Mouse (Mus musculus) ES-Bruce4 (cell line): ENCODE results near the gene Nanos2. TPM values are rescaled to one million over a fixed set of nuclear protein-coding genes. Genes with fewer than 3 reads are reported as not detected.

Experiments
- H3K27ac ChIP-seq: 2 replicates; pipeline ENCODE4 v1.5.1; 2012; ENCODE audit warnings: low read length, inconsistent platforms; ENCODE audit not compliant: insufficient read depth
- H3K27me3 ChIP-seq: 2 replicates; pipeline ENCODE4 v1.6.1; 2012; ENCODE audit warnings: mild to moderate bottlenecking, low read length, inconsistent platforms; ENCODE audit not compliant: control insufficient read depth, poor library complexity, insufficient read depth, severe bottlenecking
- H3K36me3 ChIP-seq: 2 replicates; pipeline ENCODE4 v1.6.1; 2012; ENCODE audit warnings: inconsistent platforms, mild to moderate bottlenecking, low read length, moderate library complexity; ENCODE audit not compliant: control insufficient read depth, poor library complexity, insufficient read depth, severe bottlenecking
- H3K4me1 ChIP-seq: one replicate; pipeline ENCODE4 v1.8.1; 2011; ENCODE audit warnings: low read length; ENCODE audit not compliant: control insufficient read depth, insufficient read depth
- H3K4me3 ChIP-seq: 2 replicates; pipeline ENCODE4 v1.5.1; 2011; ENCODE audit warnings: low read depth, mild to moderate bottlenecking, low read length
- H3K9ac ChIP-seq: 2 replicates; pipeline ENCODE4 v1.6.1; 2012; ENCODE audit warnings: low read depth, mild to moderate bottlenecking, inconsistent platforms; ENCODE audit not compliant: poor library complexity, severe bottlenecking
- H3K9me3 ChIP-seq: replicated peaks from 2 replicates; pipeline ENCODE4 v1.6.1; 2012; ENCODE audit warnings: mild to moderate bottlenecking, low read length, inconsistent platforms; ENCODE audit not compliant: control insufficient read depth, poor library complexity, insufficient read depth, severe bottlenecking
- CTCF ChIP-seq: IDR thresholded peaks from one replicate; pipeline ENCODE4 v1.8.1; 2011; ENCODE audit warnings: low read depth, low read length
- EP300 ChIP-seq: IDR thresholded peaks from 2 replicates; pipeline ENCODE4 v1.6.1; 2011; ENCODE audit warnings: low read depth, low read length; ENCODE audit not compliant: insufficient read depth
- POLR2A ChIP-seq: IDR thresholded peaks from one replicate; pipeline ENCODE4 v1.8.1; 2011; ENCODE audit warnings: low read length; ENCODE audit not compliant: insufficient read depth
- polyA plus RNA-seq: library from polyadenylated mRNA; stranded (reverse); fragments of >200 nt; gene quantifications from 2 replicates; pipeline ENCODE4 v1.2.4, GENCODE M21; 2011; ENCODE audit warnings: low read depth; ENCODE audit not compliant: missing spikeins, insufficient read depth, insufficient read length

Nanos2 gene
- polyA plus RNA-seq, 1 experiment = not detected

DNA sequence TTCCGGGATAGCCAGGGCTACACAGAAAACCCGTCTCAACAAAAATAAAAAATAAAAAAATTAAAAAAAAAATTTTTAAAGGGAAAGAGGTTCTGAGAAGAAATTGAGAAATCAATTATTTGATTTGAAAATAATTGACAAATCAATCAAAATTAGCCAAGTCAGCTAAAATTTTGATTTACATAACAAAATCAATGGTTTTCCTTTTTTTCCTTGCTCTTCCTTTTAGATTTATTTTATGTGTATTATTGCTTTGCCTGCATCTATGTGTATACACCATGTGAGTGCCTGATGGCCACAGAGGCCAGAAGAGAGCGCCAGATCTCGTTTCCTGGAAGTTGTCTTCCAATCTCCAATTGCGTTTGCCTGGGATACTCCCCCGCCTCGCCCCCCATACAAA lies 30.7 kb downstream of the Nanos2 start:
- Histone ChIP-seq H3K27ac (no peak overlapping the region), H3K36me3 (no peaks in the 10 kb centered on the region), H3K27me3 (no peaks in the 10 kb centered on the region), H3K4me1 (peaks cover 3% of the 10 kb centered on the region), H3K9ac (no peak overlapping the region), H3K4me3 (no peak overlapping the region), H3K9me3 (no peaks in the 10 kb centered on the region)
- no peak for TF ChIP-seq POLR2A

- Histone ChIP-seq H3K27ac (no peak overlapping the region), H3K4me3 (no peak overlapping the region), H3K36me3 (no peaks in the 10 kb centered on the region), H3K9me3 (no peaks in the 10 kb centered on the region), H3K4me1 (peaks cover 3% of the 10 kb centered on the region), H3K9ac (no peak overlapping the region), H3K27me3 (no peaks in the 10 kb centered on the region)
- TF ChIP-seq EP300 (no peak), POLR2A (no peak), CTCF (no peak)
These were observed 33.8 kb downstream of the Nanos2 start for GRCm38 (mm10) chr7:19021048-19021447.

DNA sequence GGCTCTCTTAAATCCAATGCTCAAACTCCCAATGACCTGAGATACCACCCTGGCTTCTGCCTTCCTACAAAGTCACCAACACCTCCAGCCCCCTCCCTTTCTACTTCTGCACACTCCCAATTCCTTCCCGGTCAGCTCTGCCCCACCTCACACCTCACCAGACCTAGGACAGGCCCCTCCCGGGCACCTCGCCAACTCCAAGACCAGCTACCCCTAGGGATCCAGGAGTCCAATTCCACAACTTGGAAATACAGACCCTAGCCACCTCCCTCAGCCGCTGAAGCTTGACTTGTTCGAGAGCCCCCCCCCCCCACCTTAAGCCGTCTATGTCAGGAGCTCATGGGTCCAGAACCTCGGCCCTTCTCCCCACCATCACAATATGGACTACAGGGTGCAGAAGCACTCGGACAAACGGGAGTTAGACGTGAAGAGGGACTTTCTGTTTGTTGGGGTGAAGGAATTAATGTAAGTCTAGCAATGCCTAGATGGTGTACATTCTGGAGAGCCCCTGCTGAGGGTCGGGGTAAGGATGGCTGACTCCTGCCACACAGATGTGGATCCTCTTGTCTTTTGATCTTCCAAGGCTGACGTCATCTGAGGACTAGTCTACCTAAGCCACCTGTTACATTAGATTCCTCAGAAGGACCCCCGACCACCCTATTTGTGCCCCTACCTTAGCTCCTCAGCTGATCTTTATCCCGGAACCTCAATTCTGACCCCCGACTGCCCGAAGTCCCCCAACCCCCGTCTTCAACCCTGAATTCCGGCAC lies 35.2 kb downstream of the Nanos2 start:
- peaks cover 3% of the 10 kb centered on the region for H3K4me1 ChIP-seq
- 0 out of 2 replicates have a peak overlapping the region, but pooled peaks have one; percentile 55 for H3K4me3 ChIP-seq
- H3K9me3 ChIP-seq = no peaks in the 10 kb centered on the region
- H3K27ac ChIP-seq = no peak overlapping the region
- no peaks in the 10 kb centered on the region for H3K27me3 ChIP-seq
- H3K9ac ChIP-seq = peak overlapping the region; percentile 73
- no peaks in the 10 kb centered on the region for H3K36me3 ChIP-seq
- no peak for TF ChIP-seq CTCF
- TF ChIP-seq EP300 = no peak
- no peak for TF ChIP-seq POLR2A

- Histone ChIP-seq H3K27ac (peak within 1 kb of the TSS; percentile 23; the same call in 1 of the 2 replicates), H3K27me3 (no peaks in the 10 kb centered on the region), H3K9ac (peak within 1 kb of the TSS; percentile 94), H3K4me3 (peak within 1 kb of the TSS; percentile 91), H3K9me3 (no peaks in the 10 kb centered on the region), H3K4me1 (peaks cover 3% of the 10 kb centered on the region), H3K36me3 (no peaks in the 10 kb centered on the region)
- TF ChIP-seq CTCF = peak; percentile 33
- TF ChIP-seq EP300 = no peak
These were observed 36.2 kb downstream of the Nanos2 start, which contains the start of gene Foxa3 for GRCm38 (mm10) chr7:19023357-19023814. Foxa3 (minus strand) TSS chr7:19023538.

DNA sequence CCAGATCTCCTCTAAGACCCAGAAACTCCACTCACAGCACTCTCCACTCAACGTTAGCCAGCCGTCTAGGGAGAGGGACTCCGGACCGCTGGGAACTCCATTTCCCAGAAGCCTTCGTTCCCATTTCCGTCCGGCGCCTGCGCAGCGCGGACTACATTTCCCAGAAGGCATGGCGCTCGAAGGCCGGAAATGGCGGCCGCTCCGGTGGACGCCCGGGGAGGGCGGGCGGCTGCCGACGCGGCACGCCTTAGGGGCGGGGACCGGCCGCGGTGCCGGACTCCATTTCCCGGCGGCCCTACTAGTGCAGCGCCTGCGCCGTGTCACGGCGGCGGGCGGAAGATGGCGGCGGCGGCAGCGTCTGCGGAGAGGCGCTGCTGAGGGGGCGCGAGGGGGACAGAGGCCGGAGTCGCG lies 36.9 kb downstream of the Nanos2 start, which contains the start of gene Sympk:
Gene Sympk (plus strand): TSS at position 282 of the 411 bp plus-strand sequence.
- Histone ChIP-seq H3K27ac (peak within 1 kb of the TSS; percentile 23; the same call in 1 of the 2 replicates), H3K9ac (peak within 1 kb of the TSS; percentile 94), H3K36me3 (no peaks in the 10 kb centered on the region), H3K4me3 (peak within 1 kb of the TSS; percentile 91), H3K4me1 (peaks cover 3% of the 10 kb centered on the region), H3K9me3 (no peaks in the 10 kb centered on the region), H3K27me3 (no peaks in the 10 kb centered on the region)
- TF ChIP-seq POLR2A (no peak), EP300 (no peak), CTCF (no peak)

- H3K36me3 ChIP-seq = peaks cover 3% of the 10 kb centered on the region
- TF ChIP-seq CTCF (no peak), POLR2A (no peak), EP300 (no peak)
- H3K27ac ChIP-seq = no peak overlapping the region
- H3K4me1 ChIP-seq = peaks cover 2% of the 10 kb centered on the region
- H3K9me3 ChIP-seq = no peaks in the 10 kb centered on the region
- peak overlapping the region; percentile 91 for H3K4me3 ChIP-seq
- no peaks in the 10 kb centered on the region for H3K27me3 ChIP-seq
- peak overlapping the region; percentile 94 for H3K9ac ChIP-seq
These were observed 37.5 kb downstream of the Nanos2 start for GRCm38 (mm10) chr7:19024581-19025255.
